Mouse (Mus musculus) ES-Bruce4 (cell line): ENCODE results near the gene Cep295nl.

Source experiments
- CTCF ChIP-seq: IDR thresholded peaks from one replicate; pipeline ENCODE4 v1.8.1; 2011; ENCODE audit warnings: low read depth, low read length
- POLR2A ChIP-seq: IDR thresholded peaks from one replicate; pipeline ENCODE4 v1.8.1; 2011; ENCODE audit warnings: low read length; ENCODE audit not compliant: insufficient read depth

DNA sequence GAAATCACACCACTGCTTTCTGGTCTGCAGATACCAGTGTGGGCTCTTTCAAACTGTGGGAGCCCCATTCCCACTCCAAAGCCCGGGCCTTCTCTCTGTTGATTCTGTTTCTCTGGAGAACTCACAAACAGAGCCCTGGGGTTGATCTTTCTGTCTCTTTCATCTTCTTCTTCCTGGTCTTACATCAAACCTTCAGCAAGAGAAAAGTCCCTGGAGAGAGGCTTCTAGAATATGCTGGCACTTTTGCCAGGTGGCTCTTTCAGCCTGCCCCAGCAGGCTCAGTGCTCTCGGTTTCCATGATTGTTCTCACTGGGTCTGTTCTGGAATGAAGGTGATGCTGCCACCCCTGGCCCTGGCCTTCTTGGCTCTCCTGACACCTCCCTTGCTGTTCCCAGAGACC, 1.3 kb upstream of the Cep295nl start:
- no peak for TF ChIP-seq POLR2A
- no peak for TF ChIP-seq CTCF
